Mouse (Mus musculus) cerebellum, postnatal 25 days (tissue): Measurements from ENCODE around the gene Tmem132c.
A peak's percentile ranks its signal among the peaks of the same experiment; 100 is the strongest.

Source experiments
- DNase-seq, 2 experiments: peaks; one replicate each; pipeline ENCODE4 v3.0.0; 2021; ENCODE audit warnings: mixed read lengths in 2 of 2

Gene Tmem132c

GRCm38 (mm10) chr5:127241136-127241924, at the start of gene Tmem132c:
TSS of gene Tmem132c (plus strand) at chr5:127241808.
- peak; percentile 91 to 94 for DNase-seq

DNA sequence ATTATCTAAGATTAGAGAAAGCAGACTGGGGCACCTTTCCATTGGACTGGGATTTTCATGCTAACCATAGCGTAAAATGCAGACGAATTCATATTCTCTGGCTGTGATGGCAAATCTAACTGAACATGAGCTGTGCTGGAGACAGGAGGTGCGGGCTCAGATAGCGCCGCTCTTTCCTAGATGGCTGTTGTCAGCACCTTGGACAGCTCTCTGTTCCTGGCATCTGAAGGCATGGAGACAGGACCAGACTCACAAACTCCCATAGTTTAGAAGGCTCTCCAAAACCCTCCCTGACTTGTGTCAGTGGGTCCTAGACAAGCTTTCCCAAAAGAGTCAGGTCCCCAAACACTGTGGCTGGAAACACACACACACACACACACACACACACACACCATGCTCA, 49.7 kb upstream of the Tmem132c start:
- peak in 1 of 2 experiments; percentile 7 for DNase-seq

DNA sequence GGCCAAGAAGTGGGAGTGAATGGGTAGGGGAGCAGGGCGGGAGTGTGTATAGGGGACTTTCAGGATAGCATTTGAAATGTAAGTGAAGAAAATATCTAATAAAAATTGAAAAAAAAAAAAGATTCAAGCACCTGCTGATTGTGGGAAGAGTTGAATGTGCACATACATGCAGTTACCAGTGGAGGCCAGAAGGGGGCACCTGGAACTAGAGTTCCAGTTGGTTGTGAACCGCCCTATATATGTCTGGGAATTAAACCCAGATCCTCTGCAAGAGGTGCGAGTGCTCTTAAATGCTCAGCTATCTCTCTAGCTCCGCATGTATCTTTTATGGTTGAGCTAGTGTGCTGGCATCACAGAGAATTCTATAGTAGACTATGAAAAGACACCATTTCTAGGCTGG, 42.8 kb upstream of the Tmem132c start:
- peak; percentile 6 to 31 for DNase-seq

DNA sequence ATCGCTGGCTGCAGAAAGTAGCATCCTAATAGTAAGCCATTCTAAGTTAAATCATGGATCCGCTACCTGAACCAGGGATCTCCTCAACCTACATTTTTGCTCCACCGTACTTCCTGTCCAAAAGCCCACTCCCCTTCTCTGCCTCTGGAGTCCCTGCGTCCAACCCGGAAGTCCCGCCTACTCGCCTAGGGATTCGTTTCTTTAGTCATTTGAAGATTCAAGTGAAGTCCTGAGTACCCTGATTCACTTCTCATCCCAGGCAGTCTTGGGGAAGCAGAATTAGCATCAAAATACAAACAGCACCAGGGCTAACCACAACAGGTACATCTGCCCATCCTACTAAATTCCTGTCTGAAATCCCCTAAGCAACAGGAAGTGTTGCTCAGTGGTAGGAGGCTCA, 36.7 kb upstream of the Tmem132c start:
- no peak for DNase-seq

DNA sequence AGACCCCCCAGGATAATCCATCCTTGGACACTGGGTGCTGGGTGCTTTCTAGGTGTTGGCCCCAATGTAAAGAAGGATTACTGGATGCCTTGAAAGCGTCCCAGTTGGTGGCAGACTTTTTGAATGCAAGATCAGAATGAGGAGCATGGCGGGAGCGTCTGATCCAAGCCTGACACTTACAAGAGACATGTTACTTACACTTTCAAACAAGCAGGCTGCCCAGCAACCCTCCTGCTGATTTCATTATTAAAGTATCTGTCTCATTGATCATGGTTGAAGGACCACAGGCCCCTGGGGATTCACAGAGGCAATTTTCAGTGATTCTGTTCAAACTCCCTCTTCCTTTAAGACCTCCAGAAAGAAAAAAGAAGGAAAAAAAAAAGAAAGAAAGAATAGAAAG, 25.2 kb upstream of the Tmem132c start:
- DNase-seq, result no peak

GRCm38 (mm10) chr5:127217725-127218124, 23.9 kb upstream of the Tmem132c start:
- no peak for DNase-seq

GRCm38 (mm10) chr5:127227929-127228595, 13.5 kb upstream of the Tmem132c start:
- DNase-seq, result no peak

GRCm38 (mm10) chr5:127234715-127235114, 6.9 kb upstream of the Tmem132c start:
- DNase-seq, result no peak

DNA sequence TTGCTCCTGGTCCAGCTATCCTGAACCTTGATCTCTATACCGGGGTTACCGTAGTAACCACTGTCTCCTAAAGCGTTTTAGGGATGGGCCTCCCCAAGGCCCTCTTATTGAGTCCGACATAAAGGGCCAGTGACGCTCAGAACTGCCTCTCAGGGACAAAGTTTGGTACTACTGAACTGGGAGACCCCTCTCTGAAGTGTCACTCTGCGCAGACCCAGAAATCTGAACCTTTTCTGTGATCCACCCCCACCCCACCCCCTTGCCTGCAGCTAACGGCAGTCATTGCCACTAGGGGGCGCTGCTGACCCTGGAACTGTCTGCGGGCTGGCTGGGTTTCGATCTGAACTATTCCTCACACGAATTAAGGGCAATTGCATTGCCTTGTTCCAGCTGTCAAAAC, 6.4 kb upstream of the Tmem132c start:
- DNase-seq, result peak; percentile 90 to 95

DNA sequence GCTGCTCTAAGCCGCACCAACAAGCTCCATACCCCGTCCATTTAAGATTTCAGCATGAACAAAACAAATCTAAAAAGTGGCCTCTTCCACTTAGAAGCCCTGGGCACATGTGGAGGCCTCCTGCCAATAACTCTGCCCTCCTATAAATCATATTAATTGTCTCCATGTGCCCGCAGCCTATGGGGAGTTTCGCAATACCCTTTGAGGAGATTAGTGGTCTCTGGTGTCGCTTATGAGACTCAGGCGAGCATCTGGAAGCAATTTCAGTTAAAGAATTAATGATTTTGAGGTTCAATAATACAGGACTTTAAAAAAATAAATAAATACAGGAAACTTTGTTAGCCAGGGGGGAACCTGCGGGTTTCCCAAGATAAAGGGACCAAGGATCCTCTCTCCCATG, 1.9 kb upstream of the Tmem132c start:
- DNase-seq, result no peak

GRCm38 (mm10) chr5:127240646-127241045, 962 bp upstream of the Tmem132c start:
- DNase-seq, result no peak

GRCm38 (mm10) chr5:127241925-127242762, 536 bp downstream of the Tmem132c start:
- DNase-seq, result peak; percentile 53 to 55

DNA sequence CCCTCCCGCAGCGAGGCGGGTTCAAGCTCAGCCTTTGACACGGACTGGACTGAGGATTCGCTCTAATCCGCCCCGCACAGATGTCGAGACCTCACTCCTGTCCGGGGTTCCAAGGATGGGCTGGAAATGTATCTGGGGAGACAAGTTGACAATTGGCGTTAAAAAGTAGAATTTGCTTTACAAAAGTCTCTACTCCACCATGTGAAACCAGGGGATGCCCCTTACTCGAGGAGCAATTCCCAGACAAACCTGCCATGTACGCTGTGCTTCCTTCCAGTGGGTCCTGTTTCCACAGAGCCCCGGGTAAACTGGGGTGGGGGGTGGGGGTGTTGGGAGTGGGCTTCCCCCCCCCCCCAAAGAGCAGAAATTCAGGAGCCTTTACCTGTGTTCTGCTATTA, 1.2 kb downstream of the Tmem132c start:
- DNase-seq, result peak in 1 of 2 experiments; percentile 19

GRCm38 (mm10) chr5:127243209-127243608, 1.6 kb downstream of the Tmem132c start:
- DNase-seq, result peak; percentile 49 to 58

- peak in 1 of 2 experiments; percentile 64 for DNase-seq
These were observed 2.0 kb downstream of the Tmem132c start for GRCm38 (mm10) chr5:127243611-127244010.

- DNase-seq, result no peak
These were observed 11.7 kb downstream of the Tmem132c start for GRCm38 (mm10) chr5:127253263-127253662.

DNA sequence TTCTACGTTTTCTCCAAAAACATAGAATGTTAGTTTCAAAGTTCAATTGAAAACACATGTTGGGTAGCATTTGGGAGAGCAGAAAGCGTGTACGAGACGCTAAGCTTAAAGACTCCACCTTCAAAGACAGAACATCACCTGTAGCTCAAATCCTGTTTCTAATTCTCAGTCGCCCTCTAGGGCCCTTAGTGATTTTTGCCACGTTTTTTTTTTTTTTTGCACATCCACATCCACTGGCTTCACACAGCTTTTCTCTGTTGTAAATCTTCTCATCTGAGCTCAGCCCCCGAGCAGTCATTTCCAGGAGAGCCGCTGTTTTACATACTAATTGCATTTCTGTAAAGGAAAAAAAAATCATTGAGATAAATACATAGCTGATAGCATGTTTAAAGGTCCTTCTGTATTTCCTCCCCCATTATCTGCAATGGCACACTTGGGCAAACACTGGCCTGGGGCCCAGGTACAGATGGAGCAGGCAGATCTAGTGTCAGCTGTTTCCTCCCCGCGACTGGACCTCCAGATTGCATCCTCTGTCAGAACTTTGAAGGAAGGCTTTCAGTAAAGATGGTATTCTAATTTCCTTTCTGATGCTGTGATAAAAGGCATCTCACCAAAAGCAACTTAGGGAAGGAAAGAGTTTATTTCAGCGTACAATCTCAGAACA, 15.5 kb downstream of the Tmem132c start:
- DNase-seq, result peak; percentile 53 to 72

- DNase-seq, result no peak
These were observed 20.5 kb downstream of the Tmem132c start for GRCm38 (mm10) chr5:127262136-127262535.

DNA sequence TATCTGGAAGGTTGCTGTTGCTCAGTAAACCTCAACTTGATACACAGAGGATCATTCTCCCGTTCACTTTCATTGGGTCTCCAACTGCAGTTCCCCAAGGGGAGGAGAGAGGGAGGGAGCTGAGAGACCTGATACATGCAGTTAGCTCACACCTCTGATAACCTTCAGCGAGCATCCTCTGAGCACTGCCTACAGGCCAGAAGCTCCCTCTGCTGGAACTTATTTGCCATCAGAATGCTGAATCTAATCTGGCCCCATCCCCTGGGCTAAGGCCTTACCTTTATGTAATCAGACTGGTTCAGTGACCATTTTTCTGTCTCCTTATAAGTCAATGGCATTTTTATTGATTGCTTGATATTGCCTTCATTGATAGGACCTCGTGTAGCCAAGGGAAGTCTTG, 29.5 kb downstream of the Tmem132c start:
- DNase-seq, result no peak

GRCm38 (mm10) chr5:127279462-127279861, 37.9 kb downstream of the Tmem132c start:
- no peak for DNase-seq

DNA sequence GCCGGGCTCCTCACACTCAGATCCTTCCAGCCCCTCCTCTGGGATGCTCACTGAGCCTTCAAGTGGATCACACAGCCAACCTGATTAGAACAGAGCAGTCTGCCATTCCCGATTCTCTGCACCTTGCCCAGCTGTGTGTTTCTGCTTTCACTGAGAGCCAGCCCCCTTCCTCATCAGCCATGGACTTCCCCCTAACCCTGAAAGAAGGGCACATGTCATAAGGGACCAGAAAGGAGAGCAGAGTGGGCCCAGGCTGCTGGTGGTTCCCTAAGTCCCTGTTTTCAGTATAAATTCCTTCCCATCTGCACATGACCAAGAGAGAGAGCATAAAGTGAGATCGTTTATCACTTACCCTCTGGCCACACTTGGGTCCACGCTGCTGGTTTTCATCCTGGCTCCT, 39.6 kb downstream of the Tmem132c start:
- DNase-seq, result no peak

DNA sequence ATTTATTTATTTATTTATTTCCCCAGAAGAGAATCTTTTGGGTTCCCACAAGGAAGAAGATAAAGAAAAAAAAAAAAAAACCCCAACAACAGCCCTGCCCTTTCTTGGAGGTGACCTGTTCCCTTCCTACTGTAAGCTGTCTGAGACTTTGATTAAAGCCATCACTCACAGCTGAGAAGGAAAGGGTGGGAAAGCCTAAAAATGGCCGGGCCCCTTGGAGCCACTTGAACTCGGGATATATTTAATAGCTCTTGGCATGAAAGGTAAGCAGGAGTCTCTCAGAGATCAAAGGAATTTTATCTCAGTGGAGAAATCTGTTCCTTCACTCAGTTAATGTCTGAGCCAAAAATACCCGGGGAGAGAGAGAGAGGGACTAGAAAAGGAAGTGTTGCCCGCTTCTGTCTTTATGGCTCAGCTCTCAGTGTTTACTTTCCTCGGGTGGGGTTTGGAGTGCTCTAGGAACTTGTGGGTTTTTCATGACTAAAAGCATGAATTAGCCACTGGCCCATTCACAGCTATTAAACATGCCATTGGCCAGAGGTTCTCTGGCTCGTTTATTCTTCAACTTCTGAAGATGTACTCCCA, 41.0 kb downstream of the Tmem132c start:
- no peak for DNase-seq
